Mouse (Mus musculus): ENCODE measurements around the gene Gucd1. TPM values are rescaled to one million over a fixed set of nuclear protein-coding genes. Genes with fewer than 3 reads are reported as not detected.
A peak's percentile ranks its signal among the peaks of the same experiment; 100 is the strongest.

Gucd1 gene
- total RNA-seq, 4 experiments from 2014 or later, result 46.7 to 68.3 (median 56.0) TPM

DNA sequence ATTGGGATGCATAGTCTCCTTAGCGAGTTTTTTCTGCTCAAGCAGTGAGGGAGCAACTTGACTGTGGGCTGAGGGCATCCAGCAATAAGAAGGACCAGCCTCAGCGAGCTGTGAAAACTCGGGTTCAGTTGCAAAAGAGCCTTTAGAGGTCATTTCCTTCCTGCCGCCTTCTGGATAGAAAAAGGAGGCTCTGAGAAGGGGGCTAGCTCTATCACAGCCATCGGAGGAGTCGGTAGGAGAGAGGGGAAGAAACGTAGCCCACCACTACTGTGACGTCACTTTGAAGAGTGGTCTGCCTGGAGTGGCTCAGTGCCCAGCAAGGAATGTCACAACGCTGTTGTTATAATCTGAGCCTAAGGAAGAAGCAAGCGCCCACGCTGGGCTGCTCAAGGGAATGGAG is 190.7 kb downstream of the Gucd1 start:
- DNase-seq (ENCODE audit: low spot score in 2 of 2), result no peak

DNA sequence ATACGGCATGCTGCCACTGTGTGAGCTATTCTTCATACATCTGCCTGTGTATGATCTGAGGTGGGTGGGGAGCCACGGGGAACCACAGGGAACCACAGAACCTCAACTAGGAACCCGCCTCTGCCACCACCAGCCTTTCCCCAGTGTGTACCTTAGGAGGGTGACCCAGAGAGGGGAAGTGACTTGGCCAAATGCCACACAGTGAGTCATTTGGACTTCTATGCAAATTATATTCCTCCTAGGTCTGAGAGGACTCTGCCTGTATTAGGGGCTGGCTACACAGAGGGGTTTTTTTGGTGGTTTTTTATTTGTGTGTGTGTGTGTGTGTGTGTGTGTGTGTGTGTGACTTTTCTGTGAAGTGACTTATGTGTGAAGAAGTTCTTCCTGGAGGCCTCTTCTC is 191.2 kb downstream of the Gucd1 start:
- no peak for DNase-seq (ENCODE audit: low spot score in 2 of 2)

GRCm38 (mm10) chr10:75325821-75326220 is 192.0 kb downstream of the Gucd1 start:
- no peak for DNase-seq (ENCODE audit: low spot score in 2 of 2)

GRCm38 (mm10) chr10:75324391-75324790 is 193.4 kb downstream of the Gucd1 start:
- no peak for DNase-seq (ENCODE audit: low spot score in 2 of 2)

GRCm38 (mm10) chr10:75323986-75324385 is 193.8 kb downstream of the Gucd1 start:
- no peak for DNase-seq (ENCODE audit: low spot score in 2 of 2)

DNA sequence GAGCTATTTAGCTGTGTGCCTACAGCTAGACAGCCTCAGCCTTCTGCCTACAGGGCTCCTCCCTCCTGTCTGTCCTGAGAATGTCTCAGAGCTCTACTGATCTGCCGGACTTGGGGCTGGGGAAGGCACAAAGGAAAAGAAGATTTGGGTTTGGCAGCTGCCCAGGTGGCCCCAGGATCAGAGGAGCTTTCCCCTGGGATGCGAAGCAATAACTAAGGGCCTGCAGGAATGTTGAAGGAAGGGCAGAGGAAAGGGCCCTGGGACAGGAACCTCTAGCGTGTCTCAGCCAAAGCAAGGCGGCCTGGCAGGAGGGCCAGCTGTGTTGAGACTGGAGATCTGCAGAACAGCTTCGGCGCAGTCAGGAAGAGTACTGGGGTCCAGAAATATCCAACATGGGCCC is 194.8 kb downstream of the Gucd1 start:
- DNase-seq (ENCODE audit: low spot score in 2 of 2), result no peak

- no peak for DNase-seq (ENCODE audit: low spot score in 2 of 2)
Measured at GRCm38 (mm10) chr10:75320321-75320720, 197.5 kb downstream of the Gucd1 start.

DNA sequence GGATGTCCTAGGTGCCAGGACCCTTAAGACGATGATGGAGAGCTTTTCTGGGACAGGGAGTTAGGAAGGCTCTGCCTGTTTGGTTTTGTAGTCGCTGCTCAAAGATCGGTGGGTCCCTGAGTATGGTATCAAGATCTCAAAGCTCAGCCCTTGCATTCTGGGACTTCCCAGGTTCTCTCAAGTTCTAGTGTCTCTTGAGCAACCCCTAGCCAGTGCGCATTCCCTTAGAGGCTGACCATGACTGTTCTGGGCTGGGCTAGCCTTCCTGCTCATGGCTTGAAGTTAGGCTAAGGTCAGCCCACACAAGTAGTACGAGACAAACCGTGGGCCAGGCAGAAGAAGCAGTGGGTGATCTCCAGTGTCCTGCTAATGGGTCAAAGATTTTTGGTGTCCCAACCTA is 199.6 kb downstream of the Gucd1 start:
- no peak for DNase-seq (ENCODE audit: low spot score in 2 of 2)

- DNase-seq (ENCODE audit: low spot score in 2 of 2), result peak in 1 of 2 experiments; percentile 31
Measured at GRCm38 (mm10) chr10:75316908-75317761, 200.6 kb downstream of the Gucd1 start.

DNA sequence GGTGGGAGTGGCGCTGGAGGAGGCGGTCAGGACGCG is 201.1 kb downstream of the Gucd1 start, which contains the start of gene Adora2a:
Gene Adora2a, plus strand, starts transcription at position 6 of the 36 bp plus-strand sequence.
- DNase-seq (ENCODE audit: low spot score in 2 of 2), result no peak

DNA sequence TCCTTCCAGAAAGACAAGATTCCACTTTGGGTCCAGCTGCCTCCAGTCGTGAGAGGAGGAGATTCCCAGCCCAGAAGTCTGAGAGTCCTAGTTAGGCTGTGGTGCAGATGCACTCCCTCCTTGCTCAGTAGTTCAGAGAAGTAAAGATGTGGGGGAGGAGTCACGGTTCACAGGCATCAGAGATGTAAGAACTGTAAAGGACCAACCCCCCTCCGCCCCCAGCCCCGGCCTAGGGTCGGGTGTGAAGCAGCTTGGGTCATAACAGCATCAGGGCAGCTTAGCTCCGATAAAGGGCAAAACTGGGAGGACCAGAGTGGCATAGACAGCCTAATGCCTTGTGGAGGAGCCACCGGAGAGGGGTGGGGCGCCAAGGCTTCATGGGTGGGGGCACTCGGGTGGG is 201.3 kb downstream of the Gucd1 start:
- no peak for DNase-seq (ENCODE audit: low spot score in 2 of 2)

GRCm38 (mm10) chr10:75315756-75316155 is 202.0 kb downstream of the Gucd1 start:
- no peak for DNase-seq (ENCODE audit: low spot score in 2 of 2)

- no peak for DNase-seq (ENCODE audit: low spot score in 2 of 2)
Measured at GRCm38 (mm10) chr10:75314190-75314980, 203.4 kb downstream of the Gucd1 start.

GRCm38 (mm10) chr10:75312361-75312760 is 205.4 kb downstream of the Gucd1 start:
- DNase-seq (ENCODE audit: low spot score in 2 of 2), result no peak

- no peak for DNase-seq (ENCODE audit: low spot score in 2 of 2)
Measured at GRCm38 (mm10) chr10:75307130-75307529, 210.6 kb downstream of the Gucd1 start.

- no peak for DNase-seq (ENCODE audit: low spot score in 2 of 2)
Measured at GRCm38 (mm10) chr10:75304413-75304812, 213.4 kb downstream of the Gucd1 start.

GRCm38 (mm10) chr10:75304049-75304405 is 213.7 kb downstream of the Gucd1 start:
- no peak for DNase-seq (ENCODE audit: low spot score in 2 of 2)

DNA sequence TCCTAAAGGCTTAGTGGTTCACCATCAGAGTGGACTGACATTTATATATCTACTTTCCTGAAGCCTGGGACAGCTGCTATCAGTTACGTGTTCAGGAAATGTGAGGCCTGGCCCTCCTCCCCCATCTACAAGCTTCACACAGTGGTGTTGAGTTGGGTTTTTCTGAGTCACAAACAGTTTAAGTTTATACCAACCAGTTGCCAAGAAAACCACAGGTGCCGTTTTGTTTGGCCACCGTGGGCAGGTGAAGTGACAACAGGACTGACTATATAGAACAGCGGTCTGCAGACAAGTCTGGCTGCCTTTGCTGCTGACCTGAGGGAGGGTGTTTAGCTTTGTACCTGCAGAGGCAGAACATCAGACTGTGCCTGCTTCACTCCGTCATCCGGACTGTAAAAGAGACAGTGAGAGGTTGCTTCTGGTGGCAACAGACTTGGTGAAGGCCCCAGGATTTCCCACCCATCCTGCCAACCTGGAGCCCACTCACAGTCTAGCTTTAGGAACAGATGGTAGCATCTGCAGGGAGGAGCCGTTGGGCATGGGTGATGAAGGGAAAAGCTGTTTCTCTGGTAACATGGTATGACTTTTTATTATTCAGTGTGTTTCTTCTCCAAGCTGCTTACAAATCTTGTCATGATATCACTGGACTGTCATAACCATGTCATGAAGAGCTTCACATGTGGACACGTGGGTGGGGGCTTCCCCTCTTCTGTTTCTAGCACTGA is 214.3 kb downstream of the Gucd1 start:
- DNase-seq (ENCODE audit: low spot score in 2 of 2), result no peak

DNA sequence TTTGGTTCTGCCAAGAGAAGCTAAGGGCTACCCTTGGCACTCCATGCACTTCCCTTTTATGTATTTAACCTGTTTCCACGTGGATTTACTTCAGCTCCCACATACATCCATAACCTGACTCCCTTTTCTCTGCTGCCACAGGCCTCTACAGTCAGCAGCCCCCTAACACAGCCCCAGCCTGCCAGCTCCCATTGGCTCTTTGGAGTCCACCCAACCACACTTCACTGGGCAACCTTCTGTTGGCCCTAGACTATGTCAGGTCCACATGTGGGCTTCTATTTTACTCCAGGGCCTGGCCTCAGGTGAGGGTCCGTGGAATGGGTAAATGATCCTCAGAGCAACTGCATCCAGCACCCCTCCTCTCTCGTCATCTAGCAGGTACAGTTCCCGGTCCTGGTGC is 215.2 kb downstream of the Gucd1 start:
- no peak for DNase-seq (ENCODE audit: low spot score in 2 of 2)

DNA sequence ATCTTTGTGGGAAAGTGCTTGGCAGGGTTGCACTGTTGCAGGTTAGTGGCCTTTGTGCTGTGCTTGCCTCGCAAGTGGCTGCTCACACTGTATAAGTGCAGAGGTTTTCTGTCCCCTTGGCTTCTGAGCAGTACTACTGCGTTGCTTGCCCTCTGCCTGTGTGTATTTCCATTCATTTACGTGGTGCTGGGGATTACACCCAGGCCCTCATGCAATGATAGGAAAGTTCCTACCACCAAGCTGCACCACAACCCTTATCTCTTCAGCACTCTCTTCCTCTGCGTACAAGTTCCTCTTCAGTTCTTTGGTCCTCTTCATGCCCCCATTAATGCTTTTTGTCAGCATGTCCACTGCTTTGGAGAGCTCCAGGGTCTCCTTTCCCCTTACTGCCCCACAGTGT is 215.8 kb downstream of the Gucd1 start:
- DNase-seq (ENCODE audit: low spot score in 2 of 2), result no peak

DNA sequence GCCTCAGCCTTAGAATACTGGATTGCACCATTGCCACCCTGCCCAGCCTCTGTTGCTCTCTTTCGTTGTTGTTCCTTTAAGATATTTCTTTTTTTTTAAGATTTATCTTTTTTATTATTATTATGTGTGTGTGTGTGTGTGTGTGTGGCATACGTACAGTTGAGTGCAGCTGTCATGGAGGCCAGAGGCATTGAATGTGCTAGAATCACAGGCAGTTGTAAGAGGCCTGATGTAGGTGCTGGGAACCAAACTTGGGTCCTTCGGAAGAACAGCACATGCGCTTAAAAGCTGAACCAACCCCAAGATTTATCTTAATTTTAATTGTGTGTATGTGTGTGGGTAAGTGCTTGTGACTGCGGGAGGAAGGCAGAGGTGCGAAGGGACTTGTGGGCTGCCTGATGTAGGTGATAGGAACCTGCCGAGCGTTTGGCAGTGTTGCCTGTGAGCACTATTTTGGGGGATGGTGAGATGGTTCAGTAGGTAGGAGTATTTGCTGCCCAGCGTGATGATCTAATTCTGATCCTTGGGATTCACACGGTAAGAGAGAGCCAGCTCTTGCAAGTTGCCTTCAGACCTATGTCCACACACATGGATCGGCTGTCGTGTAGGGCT is 216.5 kb downstream of the Gucd1 start:
- DNase-seq (ENCODE audit: low spot score in 2 of 2), result no peak
